Mouse (Mus musculus): ENCODE data around the gene Itgb3.

DNA sequence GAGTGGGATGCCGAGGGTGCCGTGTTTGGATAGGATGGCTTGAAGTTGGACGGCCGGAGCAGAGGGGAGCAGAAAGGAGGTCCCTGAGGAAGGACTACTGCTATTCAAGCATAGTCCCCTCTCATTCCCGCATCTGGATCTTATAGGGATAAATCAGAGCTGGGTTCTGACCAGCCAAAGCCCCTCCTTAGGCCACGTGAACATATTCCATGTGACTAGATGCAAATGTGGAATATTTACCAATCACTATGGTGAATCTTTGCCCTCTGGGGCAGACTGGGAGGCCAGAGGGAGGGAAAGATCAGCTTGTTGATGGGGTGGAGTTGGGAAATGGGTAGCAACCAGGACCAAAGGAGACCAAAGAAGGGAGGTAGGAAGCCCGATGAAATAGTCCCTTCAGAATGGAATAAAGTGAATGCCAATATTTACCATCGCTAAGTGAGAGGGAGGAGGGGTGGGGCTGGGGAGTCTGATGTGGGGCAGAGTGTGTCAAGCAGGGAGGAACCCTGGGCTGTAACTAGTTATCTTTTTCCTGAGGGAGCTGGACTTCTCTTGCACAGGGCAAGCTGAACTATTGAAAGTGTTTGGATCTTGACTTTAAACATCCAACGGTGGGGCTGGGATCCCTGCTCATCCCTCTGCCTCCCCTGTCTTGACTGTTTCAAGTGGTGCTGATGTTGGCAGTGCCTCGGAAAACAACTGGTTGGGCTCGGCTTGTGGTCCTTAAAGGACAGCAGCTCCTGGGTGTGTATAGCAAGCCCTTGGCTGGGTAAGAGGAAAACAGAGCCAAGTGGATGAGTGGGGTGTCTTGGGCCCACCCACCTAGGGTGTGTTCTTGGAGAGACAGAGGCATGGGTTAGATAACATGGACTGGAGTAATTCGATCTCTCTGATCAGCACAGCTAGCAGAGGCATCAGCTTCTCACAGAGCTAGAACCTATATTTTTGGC lies 17.9 kb downstream of the Itgb3 start:
- no peak for TF ChIP-seq CTCF (IDR thresholded peaks at IDR 0.05; ENCODE audit: low read depth)
- no peak for TF ChIP-seq EP300 (IDR thresholded peaks at IDR 0.05; ENCODE audit: low read depth)

All from liver, postnatal 0 days (tissue).